Mouse (Mus musculus) brain, embryonic 14.5 days (tissue): Measurements from ENCODE around the gene Lrig2. TPM values are rescaled to one million over a fixed set of nuclear protein-coding genes. Genes with fewer than 3 reads are reported as not detected.

Source experiments
- DNase-seq: peaks from one replicate; pipeline ENCODE4 v3.0.0-alpha.2; 2011; ENCODE audit warnings: low read depth
- CTCF ChIP-seq: fragments of 200-500 bp; IDR thresholded peaks from 2 replicates; pipeline ENCODE4 v1.5.1; 2012; ENCODE audit warnings: inconsistent platforms, mild to moderate bottlenecking, moderate library complexity, borderline replicate concordance; ENCODE audit not compliant: insufficient read depth, insufficient read length; ENCODE audit errors: extremely low read depth
- POLR2A ChIP-seq: fragments of 200-500 bp; IDR thresholded peaks from 2 replicates; pipeline ENCODE4 v1.6.1; 2012; ENCODE audit warnings: mild to moderate bottlenecking, inconsistent platforms, borderline replicate concordance; ENCODE audit not compliant: poor library complexity, insufficient read depth, insufficient read length, severe bottlenecking; ENCODE audit errors: extremely low read depth
- polyA plus RNA-seq: library from polyadenylated mRNA; depleted of rRNA; stranded (reverse); fragments of >200 nt; gene quantifications from 2 replicates; pipeline ENCODE4 v1.2.3, GENCODE M21; 2012

The Lrig2 gene
- polyA plus RNA-seq, 1 experiment: 30.3 TPM

DNA sequence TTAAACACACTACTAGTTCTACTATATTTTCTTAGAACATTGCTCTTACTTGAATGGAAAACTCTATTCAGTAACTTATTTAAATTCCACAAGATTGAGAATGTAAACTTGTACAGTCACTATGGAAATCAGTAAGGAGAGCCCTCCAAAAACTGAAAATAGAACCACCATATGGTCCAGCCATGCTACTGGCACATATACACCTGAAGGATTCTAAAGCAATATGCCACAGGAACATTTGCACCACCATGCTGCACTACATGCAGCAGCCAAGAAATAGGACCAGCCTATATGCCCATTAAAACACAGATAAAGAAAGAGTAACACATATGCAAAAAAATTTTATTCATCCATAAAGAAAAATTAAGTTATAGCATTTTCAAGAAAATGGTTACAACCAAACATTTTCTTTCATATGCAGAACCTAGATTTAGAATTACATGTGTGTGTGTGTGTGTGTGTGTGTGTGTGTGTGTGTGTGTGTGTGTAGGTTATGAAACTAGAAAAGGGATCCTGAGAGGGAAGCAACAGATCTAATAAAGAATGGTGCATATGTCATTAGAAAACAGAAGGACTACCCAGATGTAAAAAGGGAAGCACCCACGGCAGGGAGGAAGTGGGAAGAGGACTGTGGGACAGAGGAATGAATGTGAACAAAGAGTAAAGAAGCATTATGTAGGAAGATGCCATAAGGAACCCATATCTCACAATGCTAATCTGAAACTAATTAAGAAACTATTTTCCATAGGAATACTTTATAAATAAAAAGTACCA, 30.6 kb downstream of the Lrig2 start:
- no peak for DNase-seq
- no peak for TF ChIP-seq POLR2A
- TF ChIP-seq CTCF: no peak

DNA sequence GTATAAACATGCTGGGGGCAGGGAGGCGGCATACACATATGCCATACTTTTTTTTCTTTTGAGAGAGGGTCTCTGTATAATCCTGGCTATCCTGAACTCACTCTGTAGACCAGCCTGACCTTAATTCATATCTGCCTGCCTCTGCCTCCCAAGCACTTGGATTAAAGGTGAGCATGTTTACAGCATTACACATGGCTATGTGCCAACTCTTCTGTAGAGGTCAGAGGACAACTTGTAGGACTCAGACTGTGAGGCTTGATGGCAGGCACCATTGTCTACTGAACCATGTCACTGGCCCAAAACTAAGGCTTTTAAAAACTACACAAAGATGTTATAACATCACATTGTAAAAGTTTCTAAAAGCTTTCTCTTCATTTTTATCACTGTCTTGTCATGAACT, 33.7 kb downstream of the Lrig2 start:
- TF ChIP-seq POLR2A (no peak), CTCF (no peak)
- no peak for DNase-seq

DNA sequence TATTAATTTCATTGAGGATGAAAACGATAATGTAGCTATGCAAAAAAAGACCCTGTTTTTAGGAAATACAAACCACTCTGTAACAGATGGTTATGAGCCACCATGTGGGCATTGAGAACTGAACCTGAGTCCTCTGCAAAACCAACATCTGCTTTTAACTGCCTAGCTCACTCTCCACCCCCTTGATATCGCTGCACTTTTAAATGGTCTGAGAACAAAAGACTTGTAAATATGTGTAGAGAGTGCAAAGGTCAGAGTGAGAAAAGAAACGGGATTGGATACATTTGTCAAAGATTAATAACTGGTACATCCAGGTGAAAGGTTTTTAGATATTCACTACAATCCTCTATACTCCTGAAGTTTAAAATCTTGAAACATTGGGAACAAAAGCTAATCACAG, 42.3 kb downstream of the Lrig2 start:
- TF ChIP-seq POLR2A (no peak), CTCF (no peak)
- DNase-seq: no peak

DNA sequence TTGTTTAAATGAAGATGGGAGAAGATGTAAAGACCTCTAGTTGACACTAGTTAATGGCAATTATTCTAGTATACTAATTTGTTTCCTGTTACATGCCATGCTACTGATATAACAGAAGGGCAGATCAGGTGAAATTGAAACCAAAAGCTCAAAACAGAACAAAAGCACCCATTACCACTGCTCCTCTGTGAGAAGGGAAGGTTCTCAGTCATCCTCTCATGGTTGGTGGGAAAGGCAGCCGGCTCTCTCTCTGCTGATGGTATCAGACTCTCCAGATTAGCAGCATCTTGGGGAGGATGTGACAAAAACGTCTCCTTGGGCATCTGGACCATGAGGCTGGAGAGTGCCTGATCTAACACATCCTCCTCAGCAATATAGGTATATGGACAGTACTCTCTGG, 50.5 kb downstream of the Lrig2 start:
- TF ChIP-seq POLR2A: no peak
- no peak for TF ChIP-seq CTCF
- DNase-seq: no peak

GRCm38 (mm10) chr3:104458588-104458987, 53.1 kb downstream of the Lrig2 start:
- DNase-seq: no peak
- no peak for TF ChIP-seq POLR2A
- TF ChIP-seq CTCF: no peak

DNA sequence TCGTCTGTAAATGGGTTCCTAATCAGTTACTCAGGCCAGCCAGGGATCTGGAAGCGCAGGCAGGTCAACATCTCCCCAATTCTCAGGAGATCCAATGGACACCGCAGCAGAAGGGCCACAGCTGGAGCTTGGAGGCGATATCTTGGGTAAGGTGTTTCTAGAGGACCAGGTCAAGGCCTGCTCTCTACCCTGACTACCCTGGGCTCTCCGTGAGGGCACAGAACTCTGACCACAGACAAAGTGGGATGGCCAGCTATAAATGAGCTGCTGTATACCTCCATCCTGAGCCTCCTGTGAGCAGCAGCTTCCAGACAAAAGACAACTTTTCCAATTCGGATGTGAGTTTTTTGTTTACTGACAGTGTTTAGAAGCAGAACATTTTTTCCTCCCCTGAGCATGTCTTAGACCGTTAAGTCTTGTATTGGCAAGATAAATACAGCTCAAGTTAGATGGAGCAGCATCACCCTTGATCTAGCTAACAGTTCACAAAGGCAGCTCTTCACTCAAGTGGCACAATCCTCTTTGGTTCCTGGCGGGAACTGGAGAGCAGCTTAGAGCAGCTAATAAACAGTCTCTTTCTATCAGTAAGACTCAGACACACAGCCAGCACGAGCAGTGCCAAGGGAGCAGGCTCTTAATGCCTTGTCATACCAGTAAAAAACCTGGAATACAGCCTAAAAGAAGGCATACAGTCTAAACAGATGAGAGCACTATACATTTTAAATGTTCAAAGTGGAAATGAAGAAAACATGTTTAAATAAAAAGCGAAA, 56.0 kb downstream of the Lrig2 start:
- TF ChIP-seq CTCF (no peak), POLR2A (no peak)
- DNase-seq: peak; percentile 51

GRCm38 (mm10) chr3:104447240-104447639, 64.5 kb downstream of the Lrig2 start:
- DNase-seq: no peak
- TF ChIP-seq POLR2A: no peak
- no peak for TF ChIP-seq CTCF

GRCm38 (mm10) chr3:104446689-104447088, 65.0 kb downstream of the Lrig2 start:
- DNase-seq: no peak
- TF ChIP-seq POLR2A: no peak
- TF ChIP-seq CTCF: no peak

DNA sequence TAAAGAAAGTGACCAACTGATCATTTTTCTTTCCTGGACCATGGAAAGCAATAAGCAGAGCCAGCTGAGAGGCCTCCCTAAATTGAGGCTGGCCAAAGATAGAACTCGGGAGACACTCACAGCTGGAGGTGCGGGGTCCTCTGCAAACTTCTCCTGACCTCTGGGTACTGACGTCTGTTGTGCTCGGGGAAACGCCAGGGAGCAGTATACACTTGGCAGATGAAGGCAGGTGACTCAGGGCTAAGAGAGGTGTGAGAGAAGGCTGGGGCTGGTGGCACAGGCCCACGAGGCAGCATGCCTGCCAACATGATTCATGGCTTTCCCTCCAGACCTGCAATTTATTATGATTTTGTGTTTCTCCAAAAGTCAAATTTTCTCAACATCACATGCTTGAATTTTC, 66.1 kb downstream of the Lrig2 start:
- TF ChIP-seq POLR2A (no peak), CTCF (no peak)
- no peak for DNase-seq

DNA sequence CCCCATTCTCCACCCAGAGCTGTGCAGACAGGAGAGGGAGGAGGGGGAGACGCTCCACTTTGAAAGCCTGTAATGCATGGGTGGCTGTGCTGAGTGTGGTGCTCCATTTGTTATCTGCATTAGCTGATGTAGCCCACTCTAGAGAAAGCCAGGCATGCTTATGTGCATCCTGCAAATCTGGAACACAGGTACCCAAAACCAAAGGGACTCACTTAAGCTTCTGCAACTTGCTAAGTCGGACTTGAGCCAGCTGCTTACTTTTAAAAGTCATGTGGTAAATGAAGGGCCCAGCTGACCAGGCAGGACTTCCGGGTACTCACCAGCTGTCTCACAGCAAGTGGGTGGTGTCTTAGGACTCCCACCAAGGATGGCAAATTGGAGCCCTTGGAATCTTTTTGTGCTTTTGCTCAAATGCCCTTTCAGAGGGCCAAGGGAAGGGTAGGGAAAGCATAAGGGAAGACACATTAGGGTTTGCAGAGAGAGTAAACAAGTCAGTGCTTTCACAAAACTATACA, 66.7 kb downstream of the Lrig2 start:
- no peak for DNase-seq
- TF ChIP-seq CTCF (no peak), POLR2A (no peak)

DNA sequence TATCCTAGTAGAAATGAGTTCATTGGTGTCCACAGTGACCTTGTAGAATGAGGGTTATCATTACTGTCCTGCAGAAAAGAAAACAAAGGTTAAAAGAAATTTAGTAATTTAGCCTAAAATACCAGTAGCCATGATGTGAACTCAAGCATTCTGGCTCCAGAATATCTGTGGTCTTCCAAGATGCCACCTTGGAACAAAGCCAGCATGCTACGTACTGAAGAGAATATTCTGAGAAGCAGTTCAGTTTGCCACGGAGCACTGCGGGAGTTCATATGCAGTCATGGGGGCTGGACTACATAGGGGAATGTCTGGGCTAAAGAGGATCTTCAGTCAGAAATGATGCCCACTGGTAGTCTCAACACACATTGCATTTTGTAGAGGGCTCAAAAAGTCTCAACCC, 67.6 kb downstream of the Lrig2 start:
- DNase-seq: no peak
- TF ChIP-seq POLR2A (no peak), CTCF (no peak)
